Mouse (Mus musculus): ENCODE data around the gene Olfr281. TPM values are rescaled to one million over a fixed set of nuclear protein-coding genes. Genes with fewer than 3 reads are reported as not detected.

Olfr281 gene
- polyA plus RNA-seq, 1 experiment from 2014 or later, result not detected

DNA sequence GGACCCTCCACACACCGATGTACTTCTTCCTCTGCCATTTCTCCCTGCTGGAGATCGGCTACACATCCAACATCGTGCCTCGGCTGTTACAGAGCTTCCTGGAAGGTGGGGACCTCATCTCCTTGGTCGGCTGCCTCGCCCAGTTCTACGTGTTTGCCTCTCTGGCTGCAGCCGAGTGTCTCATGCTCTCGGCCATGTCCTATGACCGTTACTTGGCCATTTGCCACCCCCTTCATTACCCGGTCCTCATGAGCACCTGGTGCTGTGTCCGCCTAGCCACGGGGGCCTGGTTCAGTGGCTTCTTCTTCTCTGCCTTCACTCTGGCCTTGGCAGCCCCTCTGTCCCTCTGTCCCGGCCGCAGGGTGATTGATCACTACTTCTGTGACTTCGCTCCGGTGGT lies 45.2 kb downstream of the Olfr281 start:
- WGBS, result 81% methylated on average over 17 of the region's 17 CpGs
- Histone ChIP-seq H3K36me3 (ENCODE audit: control insufficient read depth, insufficient read depth) (no peaks in the 10 kb centered on the region), H3K9me3 (replicated peaks; ENCODE audit: control insufficient read depth, low read length) (no peaks in the 10 kb centered on the region), H3K27ac (ENCODE audit: low read length) (no peak overlapping the region), H3K4me1 (ENCODE audit: control insufficient read depth, insufficient read depth, low read length) (no peaks in the 10 kb centered on the region), H3K4me3 (ENCODE audit: low read length) (no peak overlapping the region), H3K4me2 (ENCODE audit: low read depth, low read length) (no peak overlapping the region), H3K9ac (ENCODE audit: low read length) (no peak overlapping the region), H3K27me3 (ENCODE audit: control insufficient read depth, insufficient read depth, low read length) (no peaks in the 10 kb centered on the region)
- no peak for ATAC-seq (replicated peaks; ENCODE audit: extremely low read depth, insufficient read depth, low FRiP score)

DNA sequence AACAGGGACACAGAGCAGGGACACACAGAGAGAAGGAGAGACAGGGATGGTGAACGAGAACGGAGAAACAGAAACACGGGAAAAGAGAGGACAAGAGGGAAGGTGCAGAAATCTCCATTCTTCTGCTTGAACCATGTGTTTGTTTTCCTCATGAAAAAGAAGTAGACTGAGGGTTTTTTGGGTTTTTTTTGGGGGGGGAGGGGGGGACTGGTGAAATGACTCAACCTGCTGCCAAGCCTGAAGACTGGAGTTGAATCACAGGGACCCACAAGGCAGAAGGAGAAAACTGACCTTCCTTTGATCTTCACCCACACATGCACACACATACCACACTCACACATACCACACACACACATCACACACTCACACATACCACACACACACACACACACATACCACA lies 50.9 kb downstream of the Olfr281 start:
- Histone ChIP-seq H3K4me1 (ENCODE audit: control insufficient read depth, insufficient read depth, low read length) (0 out of 2 replicates have a peak, but pooled peaks cover 2% of the 10 kb centered on the region), H3K4me2 (ENCODE audit: low read depth, low read length) (no peak overlapping the region), H3K27me3 (ENCODE audit: control insufficient read depth, insufficient read depth, low read length) (no peaks in the 10 kb centered on the region), H3K27ac (ENCODE audit: low read length) (no peak overlapping the region), H3K9ac (ENCODE audit: low read length) (no peak overlapping the region), H3K9me3 (replicated peaks; ENCODE audit: control insufficient read depth, low read length) (no peaks in the 10 kb centered on the region), H3K4me3 (ENCODE audit: low read length) (no peak overlapping the region), H3K36me3 (ENCODE audit: control insufficient read depth, insufficient read depth) (no peaks in the 10 kb centered on the region)
- no peak for ATAC-seq (replicated peaks; ENCODE audit: extremely low read depth, insufficient read depth, low FRiP score)
- whole genome bisulfite sequencing, result 75% methylated on average over 3 of the region's 3 CpGs

DNA sequence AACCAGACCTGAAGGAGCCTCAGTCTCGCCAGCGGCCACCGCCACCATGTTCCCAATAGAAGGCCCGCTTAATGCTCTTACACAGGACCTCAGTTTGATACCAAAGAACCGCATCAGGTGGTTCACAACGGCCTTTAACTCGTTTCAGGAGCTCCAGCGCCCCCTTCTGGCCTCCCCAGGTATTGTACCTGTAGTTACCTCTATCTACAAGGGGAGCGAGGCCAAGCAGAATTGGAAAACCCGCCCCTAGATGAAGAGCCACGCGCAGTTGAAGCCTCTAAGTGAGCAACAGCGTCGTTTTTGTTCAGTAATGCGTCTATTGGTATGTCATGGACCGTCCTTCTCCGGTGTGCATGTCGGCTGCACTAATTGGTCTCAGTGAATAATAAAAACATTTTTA lies 52.1 kb downstream of the Olfr281 start:
- H3K9me3 ChIP-seq (replicated peaks; ENCODE audit: control insufficient read depth, low read length), result no peaks in the 10 kb centered on the region
- H3K9ac ChIP-seq (ENCODE audit: low read length), result no peak overlapping the region
- no peak overlapping the region for H3K27ac ChIP-seq (ENCODE audit: low read length)
- H3K36me3 ChIP-seq (ENCODE audit: control insufficient read depth, insufficient read depth), result no peaks in the 10 kb centered on the region
- no peak overlapping the region; the same call in 1 of the 2 replicates for H3K4me2 ChIP-seq (ENCODE audit: low read depth, low read length)
- H3K4me1 ChIP-seq (ENCODE audit: control insufficient read depth, insufficient read depth, low read length), result 0 out of 2 replicates have a peak, but pooled peaks cover 2% of the 10 kb centered on the region
- no peaks in the 10 kb centered on the region for H3K27me3 ChIP-seq (ENCODE audit: control insufficient read depth, insufficient read depth, low read length)
- no peak overlapping the region for H3K4me3 ChIP-seq (ENCODE audit: low read length)
- 10% methylated on average over 18 of the region's 18 CpGs for WGBS
- ATAC-seq (replicated peaks; ENCODE audit: extremely low read depth, insufficient read depth, low FRiP score), result no peak

DNA sequence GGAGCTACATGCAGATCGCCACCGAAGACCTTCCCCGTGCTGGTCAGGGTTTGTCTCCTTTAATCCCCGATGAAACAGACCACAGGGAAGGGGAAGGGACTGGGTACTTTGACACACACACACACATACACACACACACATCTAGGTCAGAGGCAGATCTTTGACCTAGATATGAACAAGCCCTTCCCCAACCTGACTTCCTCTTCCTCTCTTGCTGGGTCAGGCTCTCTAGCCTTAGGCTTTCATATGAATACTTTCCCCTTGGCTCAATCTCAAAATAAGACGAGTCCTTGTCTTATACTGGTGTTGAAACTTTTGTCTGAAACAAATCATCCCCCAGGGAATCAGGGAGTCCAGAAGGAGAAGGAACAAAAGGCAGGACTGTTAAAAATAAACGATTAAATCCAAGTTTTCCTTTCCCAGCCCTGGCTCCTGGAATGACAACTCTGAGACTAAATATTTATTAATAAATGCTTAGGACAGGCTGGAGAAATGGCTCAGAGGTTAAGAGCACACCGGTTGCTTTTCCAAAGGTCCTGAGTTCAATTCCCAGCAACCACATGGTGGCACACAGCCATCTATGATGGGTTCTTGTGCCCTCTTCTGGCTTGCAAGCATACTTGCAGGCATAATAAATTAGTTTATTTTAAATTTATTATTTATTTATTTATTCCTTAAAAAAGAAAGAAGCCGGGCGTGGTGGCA lies 54.0 kb downstream of the Olfr281 start:
- WGBS, result 70% methylated on average over 9 of the region's 9 CpGs
- ATAC-seq (replicated peaks; ENCODE audit: extremely low read depth, insufficient read depth, low FRiP score), result no peak
- Histone ChIP-seq H3K4me2 (ENCODE audit: low read depth, low read length) (no peak overlapping the region), H3K36me3 (ENCODE audit: control insufficient read depth, insufficient read depth) (no peaks in the 10 kb centered on the region), H3K27me3 (ENCODE audit: control insufficient read depth, insufficient read depth, low read length) (no peaks in the 10 kb centered on the region), H3K4me1 (ENCODE audit: control insufficient read depth, insufficient read depth, low read length) (peaks cover 8% of the 10 kb centered on the region; the same call in 1 of the 2 replicates), H3K27ac (ENCODE audit: low read length) (no peak overlapping the region), H3K4me3 (ENCODE audit: low read length) (no peak overlapping the region), H3K9ac (ENCODE audit: low read length) (no peak overlapping the region), H3K9me3 (replicated peaks; ENCODE audit: control insufficient read depth, low read length) (no peaks in the 10 kb centered on the region)

DNA sequence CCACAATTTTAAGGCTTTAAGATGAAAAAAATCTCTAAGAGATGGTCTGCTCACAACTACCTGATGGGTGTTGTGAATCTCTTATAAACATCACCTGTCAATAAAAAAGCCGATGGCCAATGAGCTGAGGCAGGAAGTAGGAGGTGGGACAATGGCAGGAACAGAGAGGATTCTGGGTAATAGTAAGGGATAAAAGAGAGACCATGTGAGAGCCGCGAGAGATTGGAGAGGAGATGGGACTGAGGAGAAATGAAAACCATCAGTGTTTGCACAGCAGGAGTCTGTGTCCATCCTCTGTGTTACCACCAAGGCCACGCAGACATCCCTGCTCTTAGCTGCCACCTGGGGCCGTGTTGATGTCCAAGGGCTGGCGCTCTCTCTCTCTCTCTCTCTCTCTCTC lies 54.9 kb downstream of the Olfr281 start:
- no peak for ATAC-seq (replicated peaks; ENCODE audit: extremely low read depth, insufficient read depth, low FRiP score)
- Histone ChIP-seq H3K4me3 (ENCODE audit: low read length) (no peak overlapping the region), H3K4me2 (ENCODE audit: low read depth, low read length) (no peak overlapping the region), H3K36me3 (ENCODE audit: control insufficient read depth, insufficient read depth) (no peaks in the 10 kb centered on the region), H3K9me3 (replicated peaks; ENCODE audit: control insufficient read depth, low read length) (no peaks in the 10 kb centered on the region), H3K4me1 (ENCODE audit: control insufficient read depth, insufficient read depth, low read length) (peaks cover 11% of the 10 kb centered on the region), H3K27ac (ENCODE audit: low read length) (no peak overlapping the region), H3K9ac (ENCODE audit: low read length) (no peak overlapping the region), H3K27me3 (ENCODE audit: control insufficient read depth, insufficient read depth, low read length) (no peaks in the 10 kb centered on the region)
- 81% methylated on average over 5 of the region's 6 CpGs for WGBS

DNA sequence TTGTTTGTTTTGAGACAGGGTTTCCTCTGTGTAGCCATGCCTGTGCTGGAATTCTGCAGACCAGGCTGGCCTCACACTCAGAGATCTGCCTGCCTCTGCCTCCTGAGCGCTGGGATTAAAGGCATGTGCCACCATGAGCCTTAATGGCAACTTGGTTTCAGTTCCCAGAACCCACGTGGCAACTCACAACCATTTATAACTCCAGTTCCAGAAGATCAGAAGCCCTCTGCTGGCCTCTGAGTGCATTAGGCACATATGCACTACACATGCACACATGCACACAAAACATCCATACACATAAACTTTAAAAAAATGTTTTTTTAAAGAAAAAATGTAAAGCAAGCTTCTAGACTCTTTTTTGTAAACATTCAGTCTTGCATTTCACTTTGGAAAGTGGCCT lies 57.0 kb downstream of the Olfr281 start:
- no peak overlapping the region for H3K4me2 ChIP-seq (ENCODE audit: low read depth, low read length)
- H3K27ac ChIP-seq (ENCODE audit: low read length), result no peak overlapping the region
- H3K36me3 ChIP-seq (ENCODE audit: control insufficient read depth, insufficient read depth), result no peaks in the 10 kb centered on the region
- H3K27me3 ChIP-seq (ENCODE audit: control insufficient read depth, insufficient read depth, low read length), result no peaks in the 10 kb centered on the region
- no peak overlapping the region for H3K9ac ChIP-seq (ENCODE audit: low read length)
- 52% methylated on average over 2 of the region's 2 CpGs for WGBS
- no peak overlapping the region for H3K4me3 ChIP-seq (ENCODE audit: low read length)
- H3K9me3 ChIP-seq (replicated peaks; ENCODE audit: control insufficient read depth, low read length), result no peaks in the 10 kb centered on the region
- ATAC-seq (replicated peaks; ENCODE audit: extremely low read depth, insufficient read depth, low FRiP score), result no peak
- H3K4me1 ChIP-seq (ENCODE audit: control insufficient read depth, insufficient read depth, low read length), result peaks cover 20% of the 10 kb centered on the region

Other genes with a start within 250 kb of the Olfr281 start
- gene Gm44579, start 231.6 kb upstream of the Olfr281 start, polyA plus RNA-seq (2015; fragmentation: Nextera tagmentation; extraction: Ambion mirVana), result not detected in 2 replicates
- not detected in 2 replicates for gene Olfr287, start 231.5 kb upstream of the Olfr281 start, polyA plus RNA-seq (2015; fragmentation: Nextera tagmentation; extraction: Ambion mirVana)
- gene Olfr286, start 218.1 kb upstream of the Olfr281 start, polyA plus RNA-seq (2015; fragmentation: Nextera tagmentation; extraction: Ambion mirVana), result not detected in 2 replicates
- gene H1fnt, start 195.3 kb upstream of the Olfr281 start, polyA plus RNA-seq (2015; fragmentation: Nextera tagmentation; extraction: Ambion mirVana), result not detected in 2 replicates
- 1.6 and 2.0 TPM in 2 replicates for gene Zfp641, start 156.4 kb upstream of the Olfr281 start, polyA plus RNA-seq (2015; fragmentation: Nextera tagmentation; extraction: Ambion mirVana)
- not detected in 2 replicates for gene Olfr285, start 135.2 kb upstream of the Olfr281 start, polyA plus RNA-seq (2015; fragmentation: Nextera tagmentation; extraction: Ambion mirVana)
- not detected in 2 replicates for gene Olfr284, start 111.6 kb upstream of the Olfr281 start, polyA plus RNA-seq (2015; fragmentation: Nextera tagmentation; extraction: Ambion mirVana)
- gene Olfr283, start 71.6 kb upstream of the Olfr281 start, polyA plus RNA-seq (2015; fragmentation: Nextera tagmentation; extraction: Ambion mirVana), result not detected in 2 replicates
- not detected in 2 replicates for gene Olfr282, start 21.4 kb upstream of the Olfr281 start, polyA plus RNA-seq (2015; fragmentation: Nextera tagmentation; extraction: Ambion mirVana)
- not detected in 2 replicates for gene OR5BS1P, start 17.3 kb downstream of the Olfr281 start, polyA plus RNA-seq (2015; fragmentation: Nextera tagmentation; extraction: Ambion mirVana)
- gene Lalba, start 30.1 kb downstream of the Olfr281 start, polyA plus RNA-seq (2015; fragmentation: Nextera tagmentation; extraction: Ambion mirVana), result not detected in 2 replicates
- gene Olfr279, start 39.8 kb downstream of the Olfr281 start, polyA plus RNA-seq (2015; fragmentation: Nextera tagmentation; extraction: Ambion mirVana), result not detected in 2 replicates
- 77.7 and 79.2 TPM in 2 replicates for gene Kansl2, start 81.7 kb downstream of the Olfr281 start, polyA plus RNA-seq (2015; fragmentation: Nextera tagmentation; extraction: Ambion mirVana)
- gene Ccnt1, start 118.3 kb downstream of the Olfr281 start, polyA plus RNA-seq (2015; fragmentation: Nextera tagmentation; extraction: Ambion mirVana), result 36.4 and 41.2 TPM in 2 replicates
- gene 4930415O20Rik, start 118.4 kb downstream of the Olfr281 start, polyA plus RNA-seq (2015; fragmentation: Nextera tagmentation; extraction: Ambion mirVana), result 0.64 TPM in 1 of 2 replicates, not detected in the other
- gene Adcy6, start 157.5 kb downstream of the Olfr281 start, polyA plus RNA-seq (2015; fragmentation: Nextera tagmentation; extraction: Ambion mirVana), result 39.0 and 47.1 TPM in 2 replicates
- gene Cacnb3, start 178.3 kb downstream of the Olfr281 start, polyA plus RNA-seq (2015; fragmentation: Nextera tagmentation; extraction: Ambion mirVana), result 8.2 and 10.5 TPM in 2 replicates
- gene Ddx23, start 210.3 kb downstream of the Olfr281 start, polyA plus RNA-seq (2015; fragmentation: Nextera tagmentation; extraction: Ambion mirVana), result 15.2 and 18.3 TPM in 2 replicates
- gene Rnd1, start 224.9 kb downstream of the Olfr281 start, polyA plus RNA-seq (2015; fragmentation: Nextera tagmentation; extraction: Ambion mirVana), result 1.1 and 1.7 TPM in 2 replicates